Mouse (Mus musculus) MEL (cell line): ENCODE data around the gene Agap2. TPM values are rescaled to one million over a fixed set of nuclear protein-coding genes. Genes with fewer than 3 reads are reported as not detected.

Experiments used
- DNase-seq: peaks from one replicate; pipeline ENCODE4 v3.0.0; 2011; ENCODE audit warnings: low read depth, low spot score
- H3K27ac ChIP-seq: 2 replicates; pipeline ENCODE4 v1.5.1; 2012; ENCODE audit warnings: low read depth, mild to moderate bottlenecking, control low read depth, low read length, moderate library complexity; ENCODE audit not compliant: control insufficient read depth
- H3K27me3 ChIP-seq, 2 experiments: fragments of 150-350 bp in 1 of 2; sonication (generic) in 1 of 2; 2 replicates each; pipeline ENCODE4 v1.6.1; 2012; ENCODE audit warnings: low read length in 2 of 2, mild to moderate bottlenecking in 2 of 2, improper control_type of control experiment in 1 of 2, moderate library complexity in 1 of 2; ENCODE audit not compliant: insufficient read depth in 2 of 2, control insufficient read depth in 1 of 2
- H3K36me3 ChIP-seq, 2 experiments: 2 replicates each; pipeline ENCODE4 v1.6.1; 2012 to 2014; ENCODE audit warnings: low read length in 2 of 2, improper control_type of control experiment in 1 of 2, inconsistent platforms in 1 of 2, mild to moderate bottlenecking in 1 of 2; ENCODE audit not compliant: insufficient read depth in 2 of 2, control insufficient read depth in 1 of 2
- H3K4me1 ChIP-seq, 2 experiments: fragments of 150-350 bp in 1 of 2; sonication (generic) in 1 of 2; 2 replicates each; pipeline ENCODE4 v1.6.1; 2012; ENCODE audit warnings: low read length in 2 of 2, improper control_type of control experiment in 1 of 2, mild to moderate bottlenecking in 1 of 2; ENCODE audit not compliant: insufficient read depth in 2 of 2, control insufficient read depth in 1 of 2
- H3K4me3 ChIP-seq, 2 experiments: fragments of 150-350 bp in 1 of 2; sonication (generic) in 1 of 2; 2 replicates each; pipeline ENCODE4 v1.5.1; 2012; ENCODE audit warnings: low read depth in 2 of 2, low read length in 2 of 2, mild to moderate bottlenecking in 2 of 2, moderate library complexity in 2 of 2, control low read depth in 1 of 2, improper control_type of control experiment in 1 of 2; ENCODE audit not compliant: control insufficient read depth in 1 of 2, insufficient read depth in 1 of 2
- H3K79me2 ChIP-seq: 2 replicates; pipeline ENCODE4 v1.6.1; 2012; ENCODE audit warnings: mild to moderate bottlenecking, low read length, moderate library complexity; ENCODE audit not compliant: control insufficient read depth, poor library complexity, insufficient read depth
- H3K9ac ChIP-seq: 2 replicates; pipeline ENCODE4 v1.6.1; 2012; ENCODE audit warnings: low read depth, mild to moderate bottlenecking, control low read depth, low read length, moderate library complexity; ENCODE audit not compliant: control insufficient read depth, poor library complexity, severe bottlenecking
- H3K9me3 ChIP-seq: fragments of 150-350 bp; sonication (generic); replicated peaks from 2 replicates; pipeline ENCODE4 v1.6.1; 2012; ENCODE audit warnings: mild to moderate bottlenecking, low read length, improper control_type of control experiment, moderate library complexity; ENCODE audit not compliant: insufficient read depth
- BHLHE40 ChIP-seq: IDR thresholded peaks from 2 replicates; pipeline ENCODE4 v1.6.1; 2012; ENCODE audit warnings: low read depth, mild to moderate bottlenecking, inconsistent platforms, low read length, improper control_type of control experiment, borderline replicate concordance
- CHD1 ChIP-seq: IDR thresholded peaks from 2 replicates; pipeline ENCODE4 v1.6.1; 2012; ENCODE audit warnings: low read depth, mild to moderate bottlenecking, inconsistent platforms, low read length, improper control_type of control experiment
- CTCF ChIP-seq, 3 experiments: IDR thresholded peaks in 2 of 3; conservative IDR thresholded peaks in 1 of 3; 2 replicates each; pipeline ENCODE4 v1.5.1; 2011 to 2012; ENCODE audit warnings: low read length in 3 of 3, low read depth in 2 of 3, mild to moderate bottlenecking in 2 of 3, improper control_type of control experiment in 1 of 3, inconsistent platforms in 1 of 3, mixed read lengths in 1 of 3, moderate library complexity in 1 of 3; ENCODE audit not compliant: control insufficient read depth in 1 of 3, insufficient read depth in 1 of 3, poor library complexity in 1 of 3, severe bottlenecking in 1 of 3
- E2F4 ChIP-seq: IDR thresholded peaks from 2 replicates; pipeline ENCODE4 v1.6.1; 2011; ENCODE audit warnings: low read depth, low read length, improper control_type of control experiment, borderline replicate concordance
- ELF1 ChIP-seq: IDR thresholded peaks from 2 replicates; pipeline ENCODE4 v1.6.1; 2014; ENCODE audit warnings: low read depth, mild to moderate bottlenecking, inconsistent platforms, low read length, improper control_type of control experiment, moderate library complexity
- ETS1 ChIP-seq: IDR thresholded peaks from 2 replicates; pipeline ENCODE4 v1.6.1; 2012; ENCODE audit warnings: low read depth, mild to moderate bottlenecking, inconsistent platforms, low read length, improper control_type of control experiment, moderate library complexity
- GABPA ChIP-seq: IDR thresholded peaks from 2 replicates; pipeline ENCODE4 v1.6.1; 2012; ENCODE audit warnings: low read depth, mild to moderate bottlenecking, inconsistent platforms, low read length, improper control_type of control experiment, moderate library complexity
- HCFC1 ChIP-seq: IDR thresholded peaks from 2 replicates; pipeline ENCODE4 v1.6.1; 2012; ENCODE audit warnings: low read depth, mild to moderate bottlenecking, inconsistent platforms, low read length, improper control_type of control experiment, moderate library complexity
- JUND ChIP-seq: IDR thresholded peaks from 2 replicates; pipeline ENCODE4 v1.6.1; 2011; ENCODE audit warnings: low read depth, mild to moderate bottlenecking, improper control_type of control experiment, low read length
- MAZ ChIP-seq: IDR thresholded peaks from 2 replicates; pipeline ENCODE4 v1.6.1; 2012; ENCODE audit warnings: low read depth, mild to moderate bottlenecking, inconsistent platforms, low read length, improper control_type of control experiment
- MXI1 ChIP-seq: IDR thresholded peaks from 2 replicates; pipeline ENCODE4 v1.6.1; 2011; ENCODE audit warnings: mild to moderate bottlenecking, low read depth, low read length, improper control_type of control experiment
- MYC ChIP-seq: IDR thresholded peaks from 2 replicates; pipeline ENCODE4 v1.6.1; 2011; ENCODE audit warnings: low read depth, mild to moderate bottlenecking, low read length, improper control_type of control experiment, moderate library complexity
- RAD21 ChIP-seq: IDR thresholded peaks from 2 replicates; pipeline ENCODE4 v1.6.1; 2011; ENCODE audit warnings: mild to moderate bottlenecking, low read depth, low read length, improper control_type of control experiment
- RCOR1 ChIP-seq: IDR thresholded peaks from 2 replicates; pipeline ENCODE4 v1.6.1; 2012; ENCODE audit warnings: low read depth, mild to moderate bottlenecking, inconsistent platforms, low read length, improper control_type of control experiment
- SIN3A ChIP-seq: IDR thresholded peaks from 2 replicates; pipeline ENCODE4 v1.6.1; 2012; ENCODE audit warnings: low read length, improper control_type of control experiment, inconsistent platforms
- SMC3 ChIP-seq: IDR thresholded peaks from 2 replicates; pipeline ENCODE4 v1.6.1; 2011; ENCODE audit warnings: low read depth, low read length, improper control_type of control experiment
- TBP ChIP-seq: IDR thresholded peaks from 2 replicates; pipeline ENCODE4 v1.8.0; 2011; ENCODE audit warnings: low read depth, low read length, improper control_type of control experiment
- TCF12 ChIP-seq: IDR thresholded peaks from 2 replicates; pipeline ENCODE4 v1.6.1; 2014; ENCODE audit warnings: low read depth, mild to moderate bottlenecking, inconsistent platforms, low read length, improper control_type of control experiment, moderate library complexity
- UBTF ChIP-seq: IDR thresholded peaks from 2 replicates; pipeline ENCODE4 v1.6.1; 2012; ENCODE audit warnings: low read depth, mild to moderate bottlenecking, inconsistent platforms, low read length, improper control_type of control experiment, moderate library complexity, borderline replicate concordance; ENCODE audit not compliant: insufficient read depth
- USF1 ChIP-seq: IDR thresholded peaks from 2 replicates; pipeline ENCODE4 v1.6.1; 2014; ENCODE audit warnings: low read depth, mild to moderate bottlenecking, inconsistent platforms, low read length, improper control_type of control experiment, moderate library complexity
- USF2 ChIP-seq, 2 experiments: IDR thresholded peaks; 2 replicates each; pipeline ENCODE4 v1.6.1; 2011 to 2012; ENCODE audit warnings: improper control_type of control experiment in 2 of 2, low read length in 2 of 2, borderline replicate concordance in 1 of 2, inconsistent platforms in 1 of 2, low read depth in 1 of 2, mild to moderate bottlenecking in 1 of 2; ENCODE audit not compliant: insufficient read depth in 1 of 2
- ZC3H11A ChIP-seq: IDR thresholded peaks from 2 replicates; pipeline ENCODE4 v1.6.1; 2012; ENCODE audit warnings: low read depth, mild to moderate bottlenecking, inconsistent platforms, low read length, improper control_type of control experiment
- polyA plus RNA-seq, 2 experiments: library from polyadenylated mRNA; stranded (reverse) in 1 of 2; unstranded in 1 of 2; fragments of >175 nt in 1 of 2; fragments of >200 nt in 1 of 2; gene quantifications; 2 replicates each; pipeline versions ENCODE4 v1.2.1 to v1.2.4; 2012; ENCODE audit warnings: low replicate concordance in 2 of 2, low read depth in 1 of 2; ENCODE audit not compliant: insufficient read length in 2 of 2, insufficient read depth in 1 of 2, missing spikeins in 1 of 2
- total RNA-seq: library from RNA; depleted of rRNA; stranded (reverse); fragments of 300-350 nt; gene quantifications from 2 replicates; pipeline ENCODE4 v1.2.3, GENCODE M21; 2012

Agap2 gene
- total and polyA plus RNA-seq, 3 experiments, result 0.04 to 0.46 TPM; not detected in 1

GRCm38 (mm10) chr10:127122784-127123435 is 47.8 kb downstream of the Agap2 start (continued):
- TF ChIP-seq SIN3A (peak; percentile 67), MXI1 (peak; percentile 67)

- peak; percentile 78 for TF ChIP-seq RAD21
- TF ChIP-seq MAZ, result no peak
- no peak for TF ChIP-seq TBP
- TF ChIP-seq MXI1, result peak; percentile 56
- TF ChIP-seq E2F4, result no peak
- no peak for TF ChIP-seq UBTF
- peak; percentile 44; the same call in 1 of the 2 replicates for TF ChIP-seq MYC
- TF ChIP-seq GABPA, result no peak
- 0 out of 2 replicates have a peak, but pooled peaks have one; percentile 39 for TF ChIP-seq JUND
- peak; percentile 74 for TF ChIP-seq ZC3H11A
- TF ChIP-seq USF1, result 0 out of 2 replicates have a peak, but pooled peaks have one; percentile 3
- TF ChIP-seq ELF1, result no peak
- peak; percentile 50 for TF ChIP-seq TCF12
- TF ChIP-seq SIN3A, result peak; percentile 77; the same call in 1 of the 2 replicates
- peak; percentile 16; the same call in 1 of the 2 replicates for TF ChIP-seq RCOR1
- TF ChIP-seq HCFC1, result peak; percentile 65
- peak; percentile 61 to 85 (median 73) for TF ChIP-seq CTCF (IDR thresholded peaks at IDR 0.05 in 2 of 3, conservative IDR thresholded peaks at IDR 0.05 in 1 of 3; ENCODE audit: control insufficient read depth in 1 of 3, insufficient read depth in 1 of 3, low read depth in 2 of 3, low read length in 3 of 3, poor library complexity in 1 of 3, severe bottlenecking in 1 of 3)
- TF ChIP-seq ETS1, result peak; percentile 27; the same call in 1 of the 2 replicates
- peak; percentile 76 for TF ChIP-seq SMC3
- TF ChIP-seq BHLHE40, result peak; percentile 28; the same call in 1 of the 2 replicates
- no peak for TF ChIP-seq USF2 (IDR thresholded peaks at IDR 0.05; ENCODE audit: borderline replicate concordance in 1 of 2, insufficient read depth in 1 of 2, low read depth in 1 of 2, low read length in 2 of 2)
- TF ChIP-seq CHD1, result no peak
- peak overlapping the region; percentile 50 for H3K9ac ChIP-seq
- H3K79me2 ChIP-seq, result peaks cover 7% of the 10 kb centered on the region
- H3K4me1 ChIP-seq, result peaks cover 8 to 33% of the 10 kb centered on the region in 2 experiments
- no peaks in the 10 kb centered on the region for H3K9me3 ChIP-seq
- DNase-seq, result peak; percentile 93
- peak overlapping the region; percentile 65 for H3K27ac ChIP-seq
- H3K4me3 ChIP-seq, result peak overlapping the region; percentile 50 to 62
- no peaks in the 10 kb centered on the region for H3K27me3 ChIP-seq
- peaks cover 0 to 28% of the 10 kb centered on the region in 2 experiments; a peak in 2 of 4 replicates for H3K36me3 ChIP-seq
Measured at GRCm38 (mm10) chr10:127123436-127123805, 48.3 kb downstream of the Agap2 start.
